Mouse (Mus musculus): Measurements from ENCODE around the gene Ube2t. TPM values are rescaled to one million over a fixed set of nuclear protein-coding genes. Genes with fewer than 3 reads are reported as not detected.

Ube2t gene
- total and polyA plus RNA-seq, 2 experiments from 2014 or later: 3.1 to 5.3 TPM

DNA sequence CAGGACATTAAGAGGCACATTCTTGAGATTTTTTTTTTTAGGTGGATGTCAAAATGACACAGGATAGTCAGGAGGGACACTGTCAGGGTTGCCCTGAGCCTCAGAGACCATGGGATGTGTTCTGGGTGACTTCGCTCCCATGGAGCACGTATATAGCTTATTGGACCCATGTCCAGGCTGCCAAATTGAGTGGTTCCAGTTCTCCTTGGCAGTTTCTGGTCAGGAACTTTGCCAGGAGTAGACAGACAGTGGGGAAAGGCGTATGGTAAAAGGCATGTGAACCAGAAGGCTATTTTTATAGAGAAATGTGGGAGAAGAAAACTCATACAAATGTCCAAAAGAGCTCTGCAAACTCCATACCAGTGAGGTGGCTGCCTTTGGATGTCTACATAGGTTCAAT is 47.5 kb downstream of the Ube2t start:
- H3K4me1 ChIP-seq (ENCODE audit: insufficient read depth, low read length): no peaks in the 10 kb centered on the region

GRCm38 (mm10) chr1:135011912-135012311 is 49.5 kb downstream of the Ube2t start:
- 87% methylated on average over 5 of the region's 5 CpGs for WGBS
- DNase-seq (ENCODE audit: low spot score) (no peak), ATAC-seq (ENCODE audit: low FRiP score) (no peak)
- no peaks in the 10 kb centered on the region for H3K36me3 ChIP-seq (ENCODE audit: insufficient read depth, low read length)
- no peak overlapping the region for H3K4me2 ChIP-seq (ENCODE audit: low read depth, low read length, poor library complexity, severe bottlenecking)
- no peak overlapping the region for H3K27ac ChIP-seq (ENCODE audit: low read depth, low read length)
- H3K9ac ChIP-seq (replicated peaks; ENCODE audit: low read length, poor library complexity, severe bottlenecking): no peak overlapping the region
- TF ChIP-seq CTCF (IDR thresholded peaks at IDR 0.05): no peak
- no peaks in the 10 kb centered on the region for H3K9me3 ChIP-seq (ENCODE audit: low read length)
- no peaks in the 10 kb centered on the region for H3K27me3 ChIP-seq (ENCODE audit: insufficient read depth, low read length)
- H3K4me1 ChIP-seq (ENCODE audit: insufficient read depth, low read length): no peaks in the 10 kb centered on the region
- no peak overlapping the region for H3K4me3 ChIP-seq (ENCODE audit: low read depth, low read length)

More for the DNA sequence above, 47.5 kb downstream of the Ube2t start:
- WGBS: 85% methylated on average over 3 of the region's 3 CpGs
- H3K27ac ChIP-seq (ENCODE audit: low read depth, low read length): no peak overlapping the region
- H3K9me3 ChIP-seq (ENCODE audit: low read length): no peaks in the 10 kb centered on the region
- H3K9ac ChIP-seq (replicated peaks; ENCODE audit: low read length, poor library complexity, severe bottlenecking): no peak overlapping the region
- no peak for TF ChIP-seq CTCF (IDR thresholded peaks at IDR 0.05)
- no peaks in the 10 kb centered on the region for H3K36me3 ChIP-seq (ENCODE audit: insufficient read depth, low read length)
- H3K4me3 ChIP-seq (ENCODE audit: low read depth, low read length): no peak overlapping the region
- H3K4me2 ChIP-seq (ENCODE audit: low read depth, low read length, poor library complexity, severe bottlenecking): no peak overlapping the region
- DNase-seq (ENCODE audit: low spot score) (no peak), ATAC-seq (ENCODE audit: low FRiP score) (no peak)
- H3K27me3 ChIP-seq (ENCODE audit: insufficient read depth, low read length): no peaks in the 10 kb centered on the region

DNA sequence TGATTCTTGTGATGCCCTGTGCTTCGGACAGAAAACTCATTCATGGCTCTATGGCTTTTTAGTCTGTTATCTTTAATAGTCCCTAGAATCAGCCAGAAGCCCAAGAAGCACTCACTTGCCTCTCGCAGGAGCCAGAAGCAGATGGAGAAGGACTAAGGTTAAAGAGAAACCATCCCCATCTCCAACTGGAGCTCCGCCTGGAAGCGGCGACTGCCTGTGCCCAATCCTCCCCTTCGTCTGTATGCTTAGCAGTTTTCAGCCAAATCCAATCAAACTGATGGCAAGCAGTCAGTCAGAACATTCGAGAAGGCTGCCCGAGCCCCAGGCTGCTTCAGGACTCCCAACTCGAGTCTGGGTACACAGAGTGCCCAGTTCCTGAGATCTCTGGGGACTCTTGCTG is 50.1 kb downstream of the Ube2t start:
- no peaks in the 10 kb centered on the region for H3K9me3 ChIP-seq (ENCODE audit: low read length)
- TF ChIP-seq CTCF (IDR thresholded peaks at IDR 0.05): no peak
- no peak for ATAC-seq (ENCODE audit: low FRiP score)
- no peak for DNase-seq (ENCODE audit: low spot score)
- no peak overlapping the region for H3K4me2 ChIP-seq (ENCODE audit: low read depth, low read length, poor library complexity, severe bottlenecking)
- 79% methylated on average over 9 of the region's 9 CpGs for WGBS
- H3K4me3 ChIP-seq (ENCODE audit: low read depth, low read length): no peak overlapping the region
- no peaks in the 10 kb centered on the region for H3K36me3 ChIP-seq (ENCODE audit: insufficient read depth, low read length)
- H3K9ac ChIP-seq (replicated peaks; ENCODE audit: low read length, poor library complexity, severe bottlenecking): no peak overlapping the region
- no peaks in the 10 kb centered on the region for H3K27me3 ChIP-seq (ENCODE audit: insufficient read depth, low read length)
- no peak overlapping the region for H3K27ac ChIP-seq (ENCODE audit: low read depth, low read length)
- H3K4me1 ChIP-seq (ENCODE audit: insufficient read depth, low read length): no peaks in the 10 kb centered on the region

- H3K4me1 ChIP-seq (ENCODE audit: insufficient read depth, low read length): peaks cover 8% of the 10 kb centered on the region; the same call in 1 of the 2 replicates
- peak; percentile 38 for DNase-seq (ENCODE audit: low spot score)
- H3K27ac ChIP-seq (ENCODE audit: low read depth, low read length): no peak overlapping the region
- H3K36me3 ChIP-seq (ENCODE audit: insufficient read depth, low read length): no peaks in the 10 kb centered on the region
- no peak overlapping the region for H3K4me2 ChIP-seq (ENCODE audit: low read depth, low read length, poor library complexity, severe bottlenecking)
- no peak for TF ChIP-seq CTCF (IDR thresholded peaks at IDR 0.05)
- 36% methylated on average over 10 of the region's 10 CpGs for WGBS
- ATAC-seq (ENCODE audit: low FRiP score): no peak
- no peaks in the 10 kb centered on the region for H3K9me3 ChIP-seq (ENCODE audit: low read length)
- H3K27me3 ChIP-seq (ENCODE audit: insufficient read depth, low read length): no peaks in the 10 kb centered on the region
- no peak overlapping the region for H3K4me3 ChIP-seq (ENCODE audit: low read depth, low read length)
- no peak overlapping the region for H3K9ac ChIP-seq (replicated peaks; ENCODE audit: low read length, poor library complexity, severe bottlenecking)
Observed at GRCm38 (mm10) chr1:135014921-135015445, 52.6 kb downstream of the Ube2t start.

GRCm38 (mm10) chr1:135016907-135017655 is 54.7 kb downstream of the Ube2t start:
- Histone ChIP-seq H3K9me3 (ENCODE audit: low read length) (no peaks in the 10 kb centered on the region), H3K27me3 (ENCODE audit: insufficient read depth, low read length) (no peaks in the 10 kb centered on the region), H3K4me2 (ENCODE audit: low read depth, low read length, poor library complexity, severe bottlenecking) (no peak overlapping the region), H3K4me3 (ENCODE audit: low read depth, low read length) (no peak overlapping the region), H3K36me3 (ENCODE audit: insufficient read depth, low read length) (no peaks in the 10 kb centered on the region), H3K27ac (ENCODE audit: low read depth, low read length) (no peak overlapping the region), H3K9ac (replicated peaks; ENCODE audit: low read length, poor library complexity, severe bottlenecking) (no peak overlapping the region), H3K4me1 (ENCODE audit: insufficient read depth, low read length) (peaks cover 11% of the 10 kb centered on the region; the same call in 1 of the 2 replicates)
- 85% methylated on average over 10 of the region's 10 CpGs for WGBS
- no peak for TF ChIP-seq CTCF (IDR thresholded peaks at IDR 0.05)
- ATAC-seq (ENCODE audit: low FRiP score): no peak
- DNase-seq (ENCODE audit: low spot score): no peak

DNA sequence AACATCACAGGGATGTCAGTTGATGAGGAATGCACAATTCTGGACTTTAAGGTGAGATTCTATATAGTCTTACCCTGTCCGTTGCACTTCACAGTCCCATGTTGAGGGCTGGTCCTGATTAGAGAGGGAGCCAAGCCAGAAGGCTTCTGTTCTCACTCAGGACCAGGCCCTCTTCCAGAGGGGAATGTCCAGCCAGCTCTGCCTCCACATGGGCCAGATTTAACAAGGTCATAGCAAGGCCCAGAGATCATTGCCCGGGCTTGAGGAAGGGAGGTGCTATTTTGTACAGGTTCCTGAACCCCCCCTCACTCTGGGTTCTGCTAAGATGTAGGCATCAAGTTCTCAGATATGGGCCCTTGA is 55.3 kb downstream of the Ube2t start:
- Histone ChIP-seq H3K27me3 (ENCODE audit: insufficient read depth, low read length) (no peaks in the 10 kb centered on the region), H3K9ac (replicated peaks; ENCODE audit: low read length, poor library complexity, severe bottlenecking) (no peak overlapping the region), H3K4me2 (ENCODE audit: low read depth, low read length, poor library complexity, severe bottlenecking) (no peak overlapping the region), H3K27ac (ENCODE audit: low read depth, low read length) (no peak overlapping the region), H3K36me3 (ENCODE audit: insufficient read depth, low read length) (no peaks in the 10 kb centered on the region), H3K4me1 (ENCODE audit: insufficient read depth, low read length) (peaks cover 11% of the 10 kb centered on the region; the same call in 1 of the 2 replicates), H3K4me3 (ENCODE audit: low read depth, low read length) (no peak overlapping the region), H3K9me3 (ENCODE audit: low read length) (no peaks in the 10 kb centered on the region)
- TF ChIP-seq CTCF (IDR thresholded peaks at IDR 0.05): no peak
- no peak for ATAC-seq (ENCODE audit: low FRiP score)
- 87% methylated on average over 2 of the region's 2 CpGs for WGBS
- no peak for DNase-seq (ENCODE audit: low spot score)
